19 mouse cellular contexts compared by ENCODE assay signal in genomic region chr2:142867481-142867880, GRCm38 (mm10). TPM values are rescaled to one million over a fixed set of nuclear protein-coding genes. Genes with fewer than 3 reads are reported as not detected.
DNase-seq lines count a peak whose midpoint lies in the region; ATAC-seq and TF ChIP-seq lines count a peak whose summit lies in the region.
"Had no signal": no experiment of that assay in that cellular context is flagged by ENCODE, and none has a peak within 500 bp of the region (broad histone marks: within the 10 kb centered on the region; RNA-seq: fewer than 3 reads in every experiment).

No protein-coding gene starts in this region.

- POLR2A ChIA-PET in Patski (lab: Charles Lee): no interaction called here

- CTCF ChIA-PET in Patski (lab: Charles Lee): interaction anchor here (1.0 kb wide), 1 partner anchor 96 kb away, joined by 3 read pairs; no protein-coding TSS in a partner anchor

- no peak for TF ChIP-seq CTCF in Patski (IDR thresholded peaks at IDR 0.05)

- in situ Hi-C loops in Patski (cut with MboI; ENCODE audit: low pct_unique_long_range_greater_than_20kb): no loop called here

- H3K27me3 ChIP-seq in Patski: no peaks in the 10 kb centered on the region
- H3K27me3 ChIP-seq: CH12.LX; heart, embryonic 13.5 days; hindbrain, embryonic 15.5 days had no signal

- peak; percentile 43 to 63 for DNase-seq in lung, adult 18-20 months
- DNase-seq in lung, postnatal 10 days: no peak
- DNase-seq in 3T3-L1 (ENCODE audit: low read depth, low spot score) (peak; percentile 14), Patski (ENCODE audit: low read depth, low spot score) (no peak)
- DNase-seq in lung, postnatal 36 days: peak; percentile 66
- DNase-seq in cerebellum, adult 9-11 months: no peak
- no peak for DNase-seq in thymus, postnatal 14 days
- DNase-seq: adrenal gland, postnatal 10 days; cerebellum, adult 11-12 months; cerebellum, adult 9-10 months; cerebellum, postnatal 36 days; gastrocnemius, adult 2 months; gastrocnemius, postnatal 36 days; heart, adult 11 months; heart, postnatal 36 days had no signal

- peak; percentile 44 for ATAC-seq in Patski
- ATAC-seq: forebrain, embryonic 14.5 days had no signal

RNA-seq across cellular contexts. Expression of gene Kif16b, which starts 33.9 kb away (rescaled TPM):
- 23.0 TPM for polyA plus RNA-seq in Patski (2021)

Comparison
In these comparisons a context has a peak if more than half of its experiments do, and no peak if none do; other contexts are left out.
1. DNase-seq: peak in lung, adult 18-20 months (2 of 2), 3T3-L1 (single experiment) and lung, postnatal 36 days (single experiment); none in lung, postnatal 10 days (single experiment), Patski (single experiment), cerebellum, adult 9-11 months (single experiment) and thymus, postnatal 14 days (single experiment).